Mouse (Mus musculus): ENCODE measurements around the gene Cpm.

DNA sequence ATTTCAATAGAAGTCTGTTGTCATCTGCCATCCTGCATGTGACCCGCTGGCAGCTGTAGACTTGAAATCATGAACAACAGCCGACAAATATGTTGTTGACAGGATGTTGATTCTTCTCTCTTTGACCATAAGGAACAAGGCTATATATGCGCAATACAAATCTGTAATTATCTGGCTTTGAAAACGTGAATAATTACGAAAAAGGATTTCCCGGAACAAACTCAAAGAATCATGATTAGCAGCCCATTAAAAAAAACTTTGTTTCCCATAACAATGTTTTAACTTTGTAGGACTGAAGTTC, 27.3 kb downstream of the Cpm start:
- no peak for TF ChIP-seq USF1 (IDR thresholded peaks at IDR 0.05; ENCODE audit: low read depth)
- no peak for TF ChIP-seq POLR2A (IDR thresholded peaks at IDR 0.05; ENCODE audit: insufficient read length, low read depth)
- TF ChIP-seq MAX (IDR thresholded peaks at IDR 0.05; ENCODE audit: low read depth): no peak
- TF ChIP-seq TCF12 (IDR thresholded peaks at IDR 0.05; ENCODE audit: insufficient read depth, poor library complexity, severe bottlenecking): no peak
- TF ChIP-seq CEBPB (IDR thresholded peaks at IDR 0.05; ENCODE audit: insufficient read depth, poor library complexity, severe bottlenecking): no peak
